Mouse (Mus musculus) midbrain, embryonic 15.5 days (tissue): ENCODE measurements around the gene Cpne4. TPM values are rescaled to one million over a fixed set of nuclear protein-coding genes. Genes with fewer than 3 reads are reported as not detected.
A peak's percentile ranks its signal among the peaks of the same experiment; 100 is the strongest.

ENCODE experiments used
- ATAC-seq: fragments of 200-750 bp; cut with Nextera tagmentation; replicated peaks from 2 replicates; pipeline ENCODE4 v1.8.0; 2017; ENCODE audit warnings: moderate TSS enrichment
- H3K27ac ChIP-seq: fragments of 300-500 bp; sonication (generic); 2 replicates; pipeline ENCODE4 v1.5.1; 2015; ENCODE audit warnings: mild to moderate bottlenecking, inconsistent platforms
- H3K27me3 ChIP-seq: fragments of 300-500 bp; sonication (generic); replicated peaks from 2 replicates; pipeline ENCODE4 v1.6.1; 2015; ENCODE audit warnings: inconsistent platforms
- H3K36me3 ChIP-seq: fragments of 300-500 bp; sonication (generic); replicated peaks from 2 replicates; pipeline ENCODE4 v1.6.1; 2015; ENCODE audit warnings: inconsistent platforms
- H3K4me1 ChIP-seq: fragments of 300-500 bp; sonication (generic); 2 replicates; pipeline ENCODE4 v1.6.1; 2015; ENCODE audit warnings: inconsistent platforms
- H3K4me2 ChIP-seq: fragments of 300-500 bp; sonication (generic); 2 replicates; pipeline ENCODE4 v1.6.1; 2015; ENCODE audit warnings: inconsistent platforms, mild to moderate bottlenecking, moderate library complexity
- H3K4me3 ChIP-seq: fragments of 300-500 bp; sonication (generic); 2 replicates; pipeline ENCODE4 v1.5.1; 2015; ENCODE audit warnings: mild to moderate bottlenecking, inconsistent platforms
- H3K9ac ChIP-seq: fragments of 300-500 bp; sonication (generic); 2 replicates; pipeline ENCODE4 v1.6.1; 2015; ENCODE audit warnings: mild to moderate bottlenecking, inconsistent platforms
- H3K9me3 ChIP-seq: fragments of 300-500 bp; sonication (generic); 2 replicates; pipeline ENCODE4 v1.6.1; 2016; ENCODE audit warnings: inconsistent platforms
- WGBS: fragments of 180-500 bp; shearing (Covaris S2); methylation state at CpG from one replicate; pipeline ENCODE4 v1.1.7; 2015; ENCODE audit warnings: mixed read lengths; 5-methylcytosine and 5-hydroxymethylcytosine counted together
- polyA plus RNA-seq: library from polyadenylated mRNA; unstranded; fragments of >200 nt; fragmentation: Nextera tagmentation; extraction: Ambion mirVana; gene quantifications from 2 replicates; pipeline ENCODE4 v1.2.1, GENCODE M21; 2015

Cpne4 gene
- polyA plus RNA-seq: 19.6 and 25.2 TPM in 2 replicates

DNA sequence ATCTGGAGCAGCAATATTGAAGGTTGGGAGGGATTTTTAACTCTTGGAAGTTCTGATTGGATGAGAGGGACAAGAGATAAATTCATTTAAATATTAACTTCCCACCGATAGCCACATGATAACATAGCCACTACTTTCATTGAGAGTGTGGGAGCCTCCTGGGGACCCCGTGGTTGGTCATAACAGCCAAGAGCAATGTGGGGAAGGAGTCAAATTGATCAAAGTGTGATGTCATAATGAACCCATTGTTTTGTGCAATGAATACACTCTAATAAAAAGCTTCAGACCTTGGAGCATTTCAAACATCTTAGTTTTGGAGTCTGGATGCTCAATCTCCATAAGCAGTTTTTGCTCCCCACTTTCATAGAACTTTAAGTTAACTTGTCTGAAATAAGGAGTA lies at the start of gene Cpne4:
Cpne4 (plus strand) TSS at position 301 of the 400 bp plus-strand sequence.
- 83% methylated on average over 2 of the region's 2 CpGs for WGBS
- no peak for ATAC-seq
- Histone ChIP-seq H3K9me3 (no peaks in the 10 kb centered on the region), H3K4me3 (no peak within 1 kb of the TSS), H3K27me3 (no peaks in the 10 kb centered on the region), H3K27ac (no peak within 1 kb of the TSS), H3K9ac (no peak within 1 kb of the TSS), H3K4me1 (no peaks in the 10 kb centered on the region), H3K4me2 (no peak within 1 kb of the TSS), H3K36me3 (no peaks in the 10 kb centered on the region)

DNA sequence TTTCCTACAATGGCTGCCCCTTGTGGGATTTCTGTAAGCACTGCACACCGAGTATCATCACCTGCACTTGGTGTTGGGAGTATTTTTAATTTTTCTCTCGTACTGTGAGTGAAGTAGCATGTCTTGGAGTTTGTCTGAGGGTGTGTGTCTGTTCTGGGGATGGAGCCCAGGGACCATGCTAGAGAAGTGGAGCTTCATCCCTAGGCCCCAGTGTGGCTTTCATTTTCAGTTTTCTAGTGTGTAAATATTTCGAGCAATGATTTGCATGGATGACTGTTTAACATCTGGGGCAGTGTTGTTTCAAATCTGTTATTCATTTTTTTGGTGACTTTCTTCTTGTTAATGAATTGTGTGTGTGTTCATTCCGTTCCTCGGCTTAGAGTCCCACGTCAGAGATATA lies 31.9 kb upstream of the Cpne4 start:
- Histone ChIP-seq H3K27ac (no peak overlapping the region), H3K4me3 (no peak overlapping the region), H3K9ac (no peak overlapping the region), H3K4me1 (no peaks in the 10 kb centered on the region), H3K27me3 (no peaks in the 10 kb centered on the region), H3K4me2 (no peak overlapping the region), H3K36me3 (no peaks in the 10 kb centered on the region), H3K9me3 (no peaks in the 10 kb centered on the region)
- WGBS: 85% methylated on average over 6 of the region's 6 CpGs
- no peak for ATAC-seq

DNA sequence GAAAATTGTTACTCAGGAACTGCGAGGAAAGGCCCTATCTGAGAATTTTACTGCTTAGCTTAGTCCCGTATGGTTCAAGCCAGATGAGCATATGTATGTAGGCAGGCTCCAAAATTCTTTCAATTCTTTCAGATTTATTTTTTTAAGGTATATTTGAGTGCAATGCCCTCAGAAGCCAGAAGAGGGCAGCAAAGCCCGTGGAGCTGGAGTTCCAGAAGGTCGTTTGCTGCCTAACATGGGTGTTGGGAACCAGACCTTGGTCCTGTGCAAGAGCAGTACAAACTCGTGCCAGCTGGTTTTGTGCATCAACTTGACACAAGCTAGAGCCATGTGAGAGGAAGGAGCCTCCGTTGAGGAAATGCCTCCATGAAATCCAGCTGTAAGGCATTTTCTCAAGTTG lies 11.6 kb upstream of the Cpne4 start:
- Histone ChIP-seq H3K36me3 (no peaks in the 10 kb centered on the region), H3K27ac (no peak overlapping the region), H3K4me3 (no peak overlapping the region), H3K27me3 (no peaks in the 10 kb centered on the region), H3K9me3 (no peaks in the 10 kb centered on the region), H3K9ac (no peak overlapping the region), H3K4me2 (no peak overlapping the region), H3K4me1 (no peaks in the 10 kb centered on the region)
- WGBS: 63% methylated on average over 6 of the region's 6 CpGs
- no peak for ATAC-seq

DNA sequence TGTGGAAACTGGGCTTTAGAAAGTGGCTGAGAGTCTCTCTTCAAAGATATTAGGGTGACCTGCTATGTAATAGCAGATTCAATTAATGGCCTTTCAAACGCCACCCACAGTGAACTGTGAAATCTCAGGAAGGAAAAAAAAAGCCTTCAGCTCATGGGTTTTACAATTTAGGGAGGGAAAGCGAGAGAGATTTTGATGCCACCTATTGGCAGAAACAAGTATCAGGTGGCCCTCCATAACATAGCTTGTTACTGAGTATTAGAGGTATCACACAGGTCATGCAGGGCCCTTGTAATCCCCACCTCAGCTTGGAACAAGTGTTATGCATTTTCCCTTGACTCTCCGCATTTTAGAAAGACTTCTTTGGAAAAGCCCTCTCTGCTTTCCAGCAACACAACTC lies 18.7 kb downstream of the Cpne4 start:
- 42% methylated on average over 3 of the region's 3 CpGs for WGBS
- H3K4me2 ChIP-seq: no peak overlapping the region
- H3K9me3 ChIP-seq: no peaks in the 10 kb centered on the region
- no peak for ATAC-seq
- no peak overlapping the region for H3K9ac ChIP-seq
- H3K36me3 ChIP-seq: no peaks in the 10 kb centered on the region
- no peak overlapping the region for H3K4me3 ChIP-seq
- H3K4me1 ChIP-seq: peaks cover 13% of the 10 kb centered on the region
- no peak overlapping the region for H3K27ac ChIP-seq
- H3K27me3 ChIP-seq: peaks cover 12% of the 10 kb centered on the region

DNA sequence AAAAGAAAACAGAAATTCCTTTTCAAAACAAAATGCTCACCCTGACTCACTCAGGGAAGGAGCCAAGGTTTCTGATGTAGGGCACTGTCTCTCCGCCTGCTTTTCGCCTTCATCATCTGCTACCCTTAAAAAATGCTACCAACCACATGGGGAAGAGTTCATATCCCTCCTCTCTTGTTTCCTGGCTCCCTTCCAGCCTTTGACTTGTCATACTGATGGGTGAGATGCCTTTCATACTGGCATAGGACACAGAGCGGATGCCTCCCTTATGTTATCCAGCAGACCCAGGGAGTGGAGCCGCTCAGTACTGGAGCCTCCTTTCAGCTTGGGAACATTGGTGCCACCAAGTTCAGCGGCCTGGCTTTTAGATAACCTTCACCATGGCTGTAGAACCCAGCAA lies 19.4 kb downstream of the Cpne4 start:
- WGBS: 77% methylated on average over 5 of the region's 5 CpGs
- H3K4me1 ChIP-seq: peaks cover 16% of the 10 kb centered on the region
- peaks cover 16% of the 10 kb centered on the region for H3K27me3 ChIP-seq
- no peak overlapping the region for H3K27ac ChIP-seq
- no peak overlapping the region for H3K9ac ChIP-seq
- no peaks in the 10 kb centered on the region for H3K36me3 ChIP-seq
- ATAC-seq: no peak
- H3K4me2 ChIP-seq: no peak overlapping the region
- H3K9me3 ChIP-seq: no peaks in the 10 kb centered on the region
- H3K4me3 ChIP-seq: no peak overlapping the region

DNA sequence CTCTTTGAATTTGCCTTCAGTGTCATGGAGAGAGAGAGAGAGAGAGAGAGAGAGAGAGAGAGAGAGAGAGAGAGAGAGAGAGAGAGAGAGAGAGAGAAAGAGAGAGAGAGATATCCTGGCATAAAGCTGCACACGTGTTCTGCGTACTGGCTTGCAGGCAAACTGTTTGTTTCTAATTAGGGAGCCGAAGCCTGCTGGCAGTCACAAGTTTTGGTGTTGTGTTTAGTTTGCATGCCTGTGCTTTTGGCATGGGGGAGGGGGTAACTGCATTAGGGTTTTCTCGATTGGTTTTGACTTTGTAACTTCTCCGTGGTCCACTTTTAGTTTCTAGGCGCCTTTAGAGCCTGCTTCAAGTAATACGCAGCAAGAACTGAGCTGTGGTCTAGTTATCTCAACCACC lies 20.0 kb downstream of the Cpne4 start:
- 73% methylated on average over 7 of the region's 7 CpGs for WGBS
- ATAC-seq: no peak
- H3K4me1 ChIP-seq: peaks cover 16% of the 10 kb centered on the region
- H3K4me3 ChIP-seq: no peak overlapping the region
- H3K4me2 ChIP-seq: no peak overlapping the region
- H3K27me3 ChIP-seq: peaks cover 16% of the 10 kb centered on the region
- no peaks in the 10 kb centered on the region for H3K9me3 ChIP-seq
- no peaks in the 10 kb centered on the region for H3K36me3 ChIP-seq
- H3K9ac ChIP-seq: no peak overlapping the region
- H3K27ac ChIP-seq: no peak overlapping the region

DNA sequence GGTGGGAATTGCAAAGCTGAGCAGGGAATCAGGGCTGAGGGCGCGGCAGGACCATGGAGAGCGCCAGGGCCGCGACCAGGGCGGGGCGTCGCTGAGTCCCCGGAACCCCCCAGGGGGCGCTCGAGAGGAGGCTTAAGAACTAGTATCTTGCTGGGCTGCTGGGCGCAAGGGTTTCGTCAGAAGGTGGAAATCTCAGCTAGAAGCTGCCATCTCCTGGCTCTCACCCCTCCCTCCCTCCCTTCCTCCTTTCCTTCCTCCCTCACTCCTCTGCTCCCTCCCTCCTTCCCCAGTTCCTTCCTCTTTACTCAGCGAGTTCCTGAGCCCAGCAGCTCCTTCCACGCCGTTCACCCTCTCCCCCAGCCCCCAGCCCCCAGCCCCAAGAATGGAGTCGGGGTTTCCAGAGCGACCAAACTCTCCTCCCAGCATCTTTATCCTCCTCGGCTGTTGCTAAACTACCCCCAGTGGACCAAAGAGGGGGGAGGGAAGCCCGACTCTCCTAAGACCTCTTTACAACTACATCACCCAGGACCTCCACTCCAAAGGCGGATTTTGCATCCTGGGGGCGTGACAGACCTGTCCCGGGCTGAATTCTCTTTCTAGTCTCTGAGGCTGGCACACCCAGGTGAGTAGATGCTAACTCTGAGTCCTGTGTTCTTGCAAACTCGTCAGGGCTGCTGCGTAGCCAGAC lies 22.5 kb downstream of the Cpne4 start:
- WGBS: under 1% methylated on average over 25 of the region's 25 CpGs
- H3K27me3 ChIP-seq: peaks cover 16% of the 10 kb centered on the region
- no peak overlapping the region for H3K27ac ChIP-seq
- H3K4me2 ChIP-seq: peak overlapping the region; percentile 67
- H3K9me3 ChIP-seq: no peaks in the 10 kb centered on the region
- peak overlapping the region; percentile 38 for H3K9ac ChIP-seq
- peak; percentile 80 for ATAC-seq
- peak overlapping the region; percentile 40 for H3K4me3 ChIP-seq
- H3K36me3 ChIP-seq: no peaks in the 10 kb centered on the region
- peaks cover 16% of the 10 kb centered on the region for H3K4me1 ChIP-seq

DNA sequence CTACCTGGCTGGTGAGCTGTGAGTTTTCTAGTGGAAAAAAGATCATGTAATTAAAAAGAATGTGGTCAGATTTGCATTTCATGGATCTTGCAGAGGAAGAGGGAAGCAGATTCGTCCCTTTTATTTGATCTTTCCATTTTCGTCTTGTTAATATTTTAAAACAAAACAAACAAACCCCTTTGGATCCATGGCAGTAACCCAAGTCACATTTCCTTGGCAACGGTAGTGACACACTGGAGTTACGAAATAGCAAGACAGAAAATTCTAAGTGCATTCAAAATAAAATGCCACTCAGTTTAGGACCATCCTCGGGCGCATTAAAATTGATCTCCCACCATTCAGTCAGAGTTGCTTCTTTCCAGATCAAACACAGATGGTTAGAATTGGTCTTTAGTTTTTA lies 25.8 kb downstream of the Cpne4 start:
- Histone ChIP-seq H3K27me3 (peaks cover 13% of the 10 kb centered on the region), H3K4me1 (peaks cover 16% of the 10 kb centered on the region), H3K9me3 (no peaks in the 10 kb centered on the region), H3K36me3 (no peaks in the 10 kb centered on the region), H3K4me2 (peak overlapping the region; percentile 67; the same call in 1 of the 2 replicates), H3K27ac (no peak overlapping the region), H3K9ac (no peak overlapping the region), H3K4me3 (no peak overlapping the region)
- WGBS: 76% methylated on average over 6 of the region's 6 CpGs
- ATAC-seq: no peak

DNA sequence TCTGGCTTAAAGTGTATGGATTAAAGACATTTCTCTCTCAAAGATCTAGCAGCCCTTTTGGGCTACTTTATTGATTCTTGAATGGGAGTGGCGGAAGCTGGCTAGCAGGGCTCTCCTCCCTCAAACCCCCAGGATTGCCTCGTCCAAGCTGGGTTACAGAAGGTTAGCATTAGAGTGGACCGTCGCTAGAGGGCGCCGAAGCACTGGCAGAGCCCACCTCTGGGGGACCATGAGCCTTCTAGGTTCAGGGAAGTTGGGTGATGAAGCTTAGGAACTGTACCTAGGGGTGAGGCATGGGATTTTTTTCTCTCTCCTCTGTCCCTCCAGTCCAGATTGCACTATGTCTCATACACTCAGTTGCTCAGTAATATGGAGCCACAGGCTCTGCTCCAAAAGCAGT lies 27.4 kb downstream of the Cpne4 start:
- H3K27ac ChIP-seq: no peak overlapping the region
- no peak overlapping the region for H3K4me2 ChIP-seq
- H3K9me3 ChIP-seq: no peaks in the 10 kb centered on the region
- H3K27me3 ChIP-seq: peaks cover 13% of the 10 kb centered on the region
- no peak overlapping the region for H3K4me3 ChIP-seq
- H3K36me3 ChIP-seq: no peaks in the 10 kb centered on the region
- 2% methylated on average over 6 of the region's 6 CpGs for WGBS
- ATAC-seq: peak; percentile 80
- no peak overlapping the region for H3K9ac ChIP-seq
- H3K4me1 ChIP-seq: peaks cover 13% of the 10 kb centered on the region

DNA sequence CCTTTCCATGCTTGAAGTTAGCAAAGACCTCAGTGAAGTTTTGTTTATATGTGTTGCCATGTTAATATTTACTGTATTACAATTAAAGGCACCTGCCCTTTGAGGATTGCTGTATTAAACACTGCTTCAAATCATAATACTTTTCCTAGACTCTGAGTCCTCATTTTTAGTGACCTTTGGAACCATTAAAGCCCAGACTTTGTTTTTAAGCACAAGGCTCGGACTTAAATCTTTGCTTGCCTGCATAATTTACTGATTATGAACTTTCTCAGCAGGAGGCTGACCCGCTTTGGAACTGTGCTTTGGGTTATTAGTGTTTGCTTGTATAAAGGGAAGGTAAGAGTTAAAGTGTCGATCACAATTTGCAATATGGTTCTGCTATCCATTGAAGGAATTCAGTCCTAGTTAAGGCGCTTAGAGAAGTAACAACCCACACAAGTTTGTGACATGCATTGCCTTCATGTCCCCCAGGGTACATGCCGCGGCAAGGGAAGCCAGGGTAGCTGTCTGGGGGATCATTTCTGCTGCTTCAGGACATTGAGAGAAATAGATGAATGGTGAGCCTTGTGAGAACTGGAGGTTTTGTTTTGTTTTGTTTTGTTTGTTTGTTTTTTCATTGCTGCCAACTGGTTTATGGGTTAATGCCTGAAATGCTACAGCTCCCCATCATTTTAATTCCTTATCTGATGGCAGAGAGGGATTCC lies 35.0 kb downstream of the Cpne4 start:
- WGBS: 77% methylated on average over 6 of the region's 6 CpGs
- H3K4me1 ChIP-seq: no peaks in the 10 kb centered on the region

DNA sequence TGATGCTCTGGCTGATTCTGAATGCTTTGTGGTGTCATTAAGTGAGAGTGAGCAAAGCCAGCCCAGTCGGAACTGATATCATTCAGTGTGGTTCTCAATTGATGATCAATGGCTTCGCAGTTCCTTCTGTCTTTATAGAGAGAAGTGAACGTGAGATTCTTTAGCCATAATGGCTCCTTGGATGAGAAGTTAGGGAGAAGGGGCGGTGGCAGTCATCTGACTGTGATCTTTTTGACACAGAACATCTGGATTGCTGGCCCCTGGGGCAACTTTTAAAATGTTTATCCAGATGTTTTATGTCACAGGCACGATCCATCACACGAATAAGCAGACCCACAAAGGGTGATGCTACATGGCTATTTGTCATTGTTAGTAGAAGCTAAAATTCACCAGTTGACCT lies 35.6 kb downstream of the Cpne4 start:
- no peak overlapping the region for H3K4me2 ChIP-seq
- no peaks in the 10 kb centered on the region for H3K4me1 ChIP-seq
- no peaks in the 10 kb centered on the region for H3K9me3 ChIP-seq
- no peak overlapping the region for H3K4me3 ChIP-seq
- H3K27me3 ChIP-seq: no peaks in the 10 kb centered on the region
- H3K9ac ChIP-seq: no peak overlapping the region
- WGBS: 78% methylated on average over 6 of the region's 6 CpGs
- H3K36me3 ChIP-seq: no peaks in the 10 kb centered on the region
- H3K27ac ChIP-seq: no peak overlapping the region
- no peak for ATAC-seq

More for the DNA sequence above, 35.0 kb downstream of the Cpne4 start:
- Histone ChIP-seq H3K4me2 (no peak overlapping the region), H3K4me3 (no peak overlapping the region), H3K27me3 (no peaks in the 10 kb centered on the region), H3K9ac (no peak overlapping the region), H3K36me3 (no peaks in the 10 kb centered on the region), H3K27ac (no peak overlapping the region), H3K9me3 (no peaks in the 10 kb centered on the region)
- ATAC-seq: no peak

DNA sequence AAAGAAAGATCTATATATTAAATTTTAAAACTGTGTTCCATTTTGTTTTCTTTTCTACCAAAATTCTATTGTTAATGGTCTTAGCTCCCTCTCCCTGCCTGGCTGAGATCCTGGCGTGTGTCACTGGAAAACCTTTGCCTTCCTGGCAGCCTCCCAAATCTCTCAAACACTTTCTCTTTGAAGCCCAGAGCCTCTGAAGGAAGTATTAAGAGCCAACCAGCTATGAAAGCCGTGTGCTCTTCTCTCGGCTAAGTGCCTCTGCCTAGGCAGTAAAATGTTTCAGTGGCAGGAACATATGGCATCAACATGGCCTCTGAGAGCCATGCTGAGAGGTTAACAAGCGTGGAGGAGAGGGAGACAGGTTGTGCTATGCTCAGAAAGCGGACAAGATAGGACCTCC lies 47.5 kb downstream of the Cpne4 start:
- ATAC-seq: no peak
- whole genome bisulfite sequencing: 45% methylated on average over 5 of the region's 5 CpGs
- Histone ChIP-seq H3K4me1 (peaks cover 14% of the 10 kb centered on the region; the same call in 1 of the 2 replicates), H3K36me3 (no peaks in the 10 kb centered on the region), H3K4me3 (no peak overlapping the region), H3K9ac (no peak overlapping the region), H3K27ac (no peak overlapping the region), H3K27me3 (no peaks in the 10 kb centered on the region), H3K4me2 (no peak overlapping the region), H3K9me3 (no peaks in the 10 kb centered on the region)

DNA sequence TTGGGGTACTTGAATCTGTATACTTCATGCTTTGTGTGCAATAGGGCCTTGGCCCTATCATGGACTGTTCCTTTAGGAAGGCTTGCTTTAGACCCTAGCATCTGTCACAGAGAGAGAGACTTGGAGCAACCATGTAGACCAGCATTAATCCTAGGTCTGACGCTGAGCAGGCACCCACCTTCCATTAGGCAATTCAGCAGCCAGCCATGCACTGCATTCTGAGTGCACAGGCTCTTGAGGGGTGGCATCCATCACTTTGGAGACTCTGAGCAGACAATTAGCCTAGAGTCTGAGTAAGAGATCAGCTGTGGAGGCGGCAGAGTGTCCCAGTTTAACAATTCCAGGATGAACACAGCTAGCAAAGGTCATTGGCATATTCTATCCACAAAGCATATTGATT lies 47.9 kb downstream of the Cpne4 start:
- Histone ChIP-seq H3K9ac (no peak overlapping the region), H3K27me3 (no peaks in the 10 kb centered on the region), H3K4me1 (peaks cover 14% of the 10 kb centered on the region; the same call in 1 of the 2 replicates), H3K4me3 (no peak overlapping the region), H3K36me3 (no peaks in the 10 kb centered on the region), H3K9me3 (no peaks in the 10 kb centered on the region), H3K27ac (no peak overlapping the region), H3K4me2 (no peak overlapping the region)
- no peak for ATAC-seq
- 82% methylated on average over 2 of the region's 2 CpGs for WGBS
